Mouse (Mus musculus): ENCODE measurements around the gene Irf2. TPM values are rescaled to one million over a fixed set of nuclear protein-coding genes. Genes with fewer than 3 reads are reported as not detected.

Gene Irf2
- total RNA-seq, 4 experiments from 2014 or later, result 50.8 to 60.3 (median 54.0) TPM

DNA sequence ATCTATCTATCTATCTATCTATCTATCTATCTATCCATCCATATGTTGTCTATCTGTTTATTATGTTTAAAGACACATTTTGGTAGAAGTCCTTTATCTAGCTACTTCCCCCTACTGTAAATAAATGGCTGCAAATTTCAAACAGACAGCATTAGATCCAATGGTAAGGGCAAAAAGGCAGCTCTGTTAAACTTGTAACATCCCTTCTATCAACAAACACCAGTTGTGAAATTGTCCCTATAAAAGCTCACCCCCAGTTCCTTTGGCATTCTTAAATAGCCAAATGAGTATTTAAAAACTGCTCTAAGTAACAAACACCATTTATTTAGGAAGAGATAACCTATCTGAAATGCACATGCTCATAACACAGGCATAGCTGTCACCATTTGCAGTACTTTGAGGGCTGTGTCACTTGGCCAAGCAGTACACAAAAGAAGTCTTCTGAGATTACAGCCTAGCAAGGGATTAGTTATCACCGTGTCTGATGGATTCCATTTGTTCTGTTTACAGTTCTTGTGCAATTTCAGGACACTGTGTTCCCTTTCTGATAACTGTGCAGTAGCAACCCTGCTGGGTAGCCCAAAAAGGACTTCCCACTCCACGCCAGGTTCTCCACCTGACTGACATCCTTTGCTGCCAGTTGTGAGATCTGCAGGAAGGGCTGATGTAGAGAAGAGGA is 136.2 kb downstream of the Irf2 start:
- no peak for DNase-seq (ENCODE audit: low spot score in 2 of 2)

DNA sequence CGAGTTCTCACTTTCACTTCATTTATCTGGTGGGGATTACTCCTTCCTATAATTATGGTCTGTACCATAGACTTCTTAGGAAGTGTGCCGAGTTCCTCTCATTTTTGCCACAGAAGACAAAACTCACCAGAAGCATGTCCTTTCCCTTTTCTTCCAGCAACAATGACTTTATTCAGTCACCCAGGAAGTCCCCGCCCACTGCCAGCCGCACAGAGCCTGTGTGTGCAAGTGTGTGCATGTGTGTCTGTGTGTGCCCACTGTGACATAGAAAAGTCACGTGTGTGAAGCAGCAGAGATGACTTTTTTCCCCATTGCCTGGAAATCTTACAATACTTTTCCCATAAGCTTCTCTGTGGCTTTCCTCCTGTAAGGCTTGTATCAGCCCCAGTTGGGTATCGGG is 141.8 kb downstream of the Irf2 start:
- DNase-seq (ENCODE audit: low spot score in 2 of 2), result no peak

DNA sequence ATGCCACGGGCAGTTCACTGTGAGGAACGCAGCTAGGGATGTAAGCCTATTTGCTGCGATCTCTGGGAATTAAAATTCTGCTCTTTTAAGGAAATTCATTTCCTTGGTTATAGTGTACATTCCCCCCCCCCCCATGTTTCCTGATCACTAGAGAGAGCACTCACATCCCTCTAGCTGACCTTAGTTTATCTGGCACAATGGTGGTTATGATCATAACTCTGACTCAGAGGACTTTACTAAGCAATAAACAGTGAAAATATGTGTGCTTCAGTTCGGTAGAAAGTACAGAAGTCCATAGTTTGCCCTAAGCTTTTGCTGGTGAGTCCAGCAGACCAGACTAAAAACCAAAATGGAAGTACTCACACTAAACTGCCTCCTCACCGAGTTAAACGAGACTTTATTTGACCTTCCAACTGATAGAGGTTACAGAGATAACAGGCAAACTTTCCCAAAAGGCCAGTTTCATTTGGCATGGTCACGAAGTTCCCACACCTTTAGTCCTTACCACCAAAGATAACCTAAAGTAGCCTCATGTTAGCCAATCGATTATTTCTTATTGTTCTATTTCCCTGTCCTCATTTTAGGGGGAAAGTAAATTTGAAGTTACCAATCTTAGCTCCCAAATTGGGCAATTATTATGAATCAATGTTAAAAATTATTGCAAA is 142.4 kb downstream of the Irf2 start:
- DNase-seq (ENCODE audit: low spot score in 2 of 2), result no peak

DNA sequence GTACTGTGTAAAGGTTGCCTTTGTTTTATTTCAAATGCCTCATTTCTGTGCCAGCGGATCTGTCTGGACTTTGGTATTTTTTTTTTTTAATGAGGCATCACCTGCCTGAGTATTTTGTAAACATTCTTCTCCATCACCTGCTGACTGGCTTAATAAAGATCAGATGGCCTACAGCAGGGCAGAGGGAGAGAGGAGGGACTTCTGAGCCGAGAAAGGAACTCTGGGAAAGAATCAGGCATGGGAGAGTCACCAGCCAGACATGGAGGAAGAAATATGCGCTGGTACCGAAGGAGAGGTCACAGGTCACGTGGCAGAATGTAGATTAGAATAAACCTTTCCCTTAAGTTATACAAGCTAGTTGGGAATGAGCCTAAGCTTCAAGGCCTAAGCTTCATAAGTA is 143.2 kb downstream of the Irf2 start:
- DNase-seq (ENCODE audit: low spot score in 2 of 2), result no peak

DNA sequence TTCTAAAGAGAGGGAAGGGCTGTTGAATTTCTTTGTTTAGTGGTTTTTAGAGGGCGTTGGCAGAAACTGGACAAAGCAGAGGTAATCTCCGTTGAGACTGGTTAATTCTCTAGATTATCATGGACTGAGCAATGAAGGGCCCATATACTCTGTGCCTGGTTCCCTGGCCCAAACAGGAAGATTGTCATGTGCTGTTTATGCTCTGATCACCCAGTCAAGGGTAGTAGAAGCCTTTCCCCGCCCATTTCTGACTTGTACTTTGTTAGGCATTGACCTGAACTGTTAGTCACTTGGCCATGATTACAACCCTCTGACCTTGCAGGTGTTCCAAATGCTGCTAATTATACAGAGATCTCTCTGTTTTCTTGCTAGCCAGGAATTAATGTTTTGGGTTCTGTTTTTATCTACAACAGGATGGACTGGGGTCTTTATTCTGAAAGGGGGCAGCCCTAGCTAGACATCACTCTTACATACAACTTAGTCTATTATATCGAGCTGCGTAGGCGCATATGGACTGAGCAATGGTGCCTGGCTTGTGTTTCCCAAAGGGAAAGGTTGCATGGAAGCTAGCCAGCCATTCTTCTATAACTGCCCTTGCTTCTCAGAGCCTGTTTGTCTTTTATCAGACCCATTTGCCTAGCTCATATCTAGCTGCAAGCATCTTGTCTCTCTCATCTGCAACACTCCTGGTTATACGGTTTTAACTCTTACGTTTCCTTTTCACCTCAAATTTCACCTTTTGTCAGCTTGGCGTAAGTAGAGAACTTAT is 143.9 kb downstream of the Irf2 start:
- no peak for DNase-seq (ENCODE audit: low spot score in 2 of 2)

DNA sequence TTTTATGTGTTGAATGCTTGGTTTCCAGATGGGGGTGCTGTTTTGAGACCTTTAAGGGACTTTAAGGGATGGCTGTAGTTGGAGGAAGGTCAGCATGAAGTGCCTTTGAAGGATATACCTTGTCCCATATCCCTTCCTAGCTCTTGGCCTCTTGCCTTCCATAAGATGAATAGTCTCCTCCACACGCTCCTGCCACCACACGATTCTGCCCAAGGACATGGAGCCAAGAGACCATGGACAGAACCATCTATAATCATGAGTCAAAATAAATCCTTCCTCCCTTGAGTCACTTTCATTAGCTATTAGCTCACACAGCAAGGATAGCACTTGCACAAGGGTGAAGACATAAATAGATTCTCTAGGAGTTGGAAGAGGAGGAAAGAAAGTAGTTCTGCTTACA is 146.3 kb downstream of the Irf2 start:
- DNase-seq (ENCODE audit: low spot score in 2 of 2), result no peak

DNA sequence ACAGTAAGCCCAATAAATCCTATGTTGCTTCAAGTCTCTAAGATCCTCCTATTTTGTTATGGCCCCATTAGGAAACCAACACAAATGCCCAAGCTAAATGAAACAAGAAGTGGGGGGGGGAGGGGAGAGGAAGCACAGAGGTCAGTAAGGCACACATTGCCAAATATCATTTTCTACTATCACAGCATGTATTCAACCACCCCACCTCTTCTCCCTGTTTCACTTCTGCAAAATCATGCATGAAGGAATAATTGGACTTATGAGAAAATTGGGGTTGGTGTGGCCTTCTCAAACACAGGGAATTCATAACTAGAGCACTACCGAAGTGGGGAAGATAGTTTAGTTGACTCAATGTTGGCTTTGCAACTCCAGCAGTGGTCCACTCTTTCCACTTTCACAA is 146.7 kb downstream of the Irf2 start:
- DNase-seq (ENCODE audit: low spot score in 2 of 2), result no peak

DNA sequence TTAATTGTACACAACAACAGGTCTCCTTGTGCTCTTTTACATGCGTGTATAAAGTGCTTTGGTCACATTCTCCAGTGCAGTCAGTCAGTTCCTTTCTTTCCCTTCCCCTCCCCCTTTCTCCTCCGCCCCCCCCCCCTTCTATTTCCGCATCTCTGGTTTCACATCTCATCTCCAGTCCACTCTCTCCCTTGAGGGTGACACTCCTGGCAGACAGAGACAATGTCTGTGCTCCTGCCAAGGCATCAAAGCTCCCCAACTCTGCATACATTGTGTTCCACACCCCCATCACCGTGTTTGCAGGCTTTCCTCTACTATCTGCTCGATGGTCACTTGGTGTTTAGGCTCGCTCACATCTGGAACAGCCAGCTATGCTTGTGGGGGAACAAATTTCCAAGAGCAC is 147.9 kb downstream of the Irf2 start:
- DNase-seq (ENCODE audit: low spot score in 2 of 2), result no peak

DNA sequence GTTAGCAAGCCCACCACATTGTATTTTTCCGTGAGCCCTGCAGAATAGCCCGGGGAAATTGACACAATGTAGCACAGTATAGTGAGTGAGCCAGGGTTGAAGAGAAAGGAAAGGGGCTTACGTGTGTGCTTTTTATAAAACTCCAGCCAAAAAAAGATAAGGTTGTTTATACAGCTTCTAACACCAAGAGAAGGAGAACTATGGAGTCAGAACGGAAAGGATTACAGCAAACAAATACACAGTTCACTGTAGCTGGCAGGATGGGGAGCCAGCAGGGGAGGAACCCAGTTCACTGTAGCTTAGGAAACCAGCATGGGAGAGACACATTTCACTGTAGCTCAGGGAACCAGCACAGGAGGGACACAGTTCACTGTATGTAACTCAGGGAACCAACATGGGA is 149.0 kb downstream of the Irf2 start:
- no peak for DNase-seq (ENCODE audit: low spot score in 2 of 2)

DNA sequence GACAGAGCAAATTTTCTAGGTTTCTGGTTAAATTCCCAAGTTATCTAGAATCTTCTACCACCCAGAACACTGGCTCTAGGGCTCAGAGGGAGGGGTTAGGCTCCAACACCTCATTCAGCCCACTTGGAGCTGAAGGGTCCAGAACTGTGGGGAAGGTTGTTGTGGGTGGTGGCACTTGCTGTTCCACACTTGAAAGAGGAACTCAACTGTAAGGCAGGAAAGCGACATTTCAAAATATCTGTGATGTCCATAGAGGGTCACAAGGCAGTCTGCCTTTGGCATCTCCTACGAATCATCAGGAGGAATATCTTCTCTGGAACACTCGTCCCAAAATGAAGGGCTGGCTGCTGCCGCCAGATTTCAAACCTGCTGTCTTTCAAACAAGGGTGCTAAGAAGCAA is 150.7 kb downstream of the Irf2 start:
- no peak for DNase-seq (ENCODE audit: low spot score in 2 of 2)

DNA sequence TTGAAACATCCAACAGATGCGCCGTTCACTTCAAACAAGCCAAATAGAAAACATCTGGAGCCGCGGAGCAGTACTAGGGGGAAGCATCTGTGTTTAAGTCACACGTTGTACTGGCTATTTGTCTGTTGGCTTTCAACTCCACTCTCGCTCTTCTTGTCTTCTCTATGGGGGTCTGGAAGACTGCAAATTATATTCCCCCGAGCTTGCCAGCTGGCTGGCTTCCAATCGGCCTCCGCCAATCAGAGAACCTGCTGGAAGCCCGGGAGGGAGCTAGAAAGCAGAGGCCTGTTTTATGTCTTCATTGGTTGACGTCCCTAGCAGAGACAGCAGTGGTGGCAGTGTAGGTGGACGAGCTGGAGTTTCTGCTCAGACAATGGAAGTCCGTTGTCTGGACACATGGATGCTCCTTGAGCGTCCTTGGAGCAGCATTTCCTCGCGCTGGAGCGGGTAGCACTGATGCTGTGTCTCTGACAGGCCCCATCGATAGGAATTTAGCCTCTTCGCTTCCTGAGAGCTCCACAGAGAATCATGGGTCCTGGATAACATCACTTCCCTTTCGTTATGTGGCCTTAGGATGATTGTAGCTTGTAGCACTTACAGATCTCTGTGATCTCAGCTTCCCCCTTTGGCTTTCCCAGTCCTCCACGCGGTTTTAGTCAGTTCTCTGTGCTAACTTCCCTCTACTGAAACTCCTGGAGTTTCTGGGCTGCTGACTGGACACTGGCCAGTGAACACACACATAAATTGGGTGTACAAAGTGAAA is 153.2 kb downstream of the Irf2 start:
- DNase-seq (ENCODE audit: low spot score in 2 of 2), result peak; percentile 9 to 11

DNA sequence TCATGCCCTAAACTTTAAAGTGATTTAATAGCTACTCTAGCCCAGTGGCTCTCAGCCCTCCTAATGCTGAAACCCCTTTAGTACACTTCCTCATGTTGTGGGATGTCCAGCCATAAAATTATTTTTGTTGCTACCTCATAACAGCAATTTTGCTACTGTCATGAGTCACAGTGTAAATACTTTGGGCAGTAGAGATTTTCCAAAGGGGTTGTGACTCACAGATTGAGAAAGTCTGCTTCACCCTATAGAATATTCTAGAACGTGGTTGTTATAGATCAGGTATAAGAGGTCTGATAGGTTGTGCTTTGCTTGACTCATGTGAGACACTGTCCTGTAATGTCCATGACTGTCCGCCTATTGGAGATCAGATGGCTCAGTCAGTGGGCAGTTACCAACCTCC is 154.9 kb downstream of the Irf2 start:
- DNase-seq (ENCODE audit: low spot score in 2 of 2), result no peak

DNA sequence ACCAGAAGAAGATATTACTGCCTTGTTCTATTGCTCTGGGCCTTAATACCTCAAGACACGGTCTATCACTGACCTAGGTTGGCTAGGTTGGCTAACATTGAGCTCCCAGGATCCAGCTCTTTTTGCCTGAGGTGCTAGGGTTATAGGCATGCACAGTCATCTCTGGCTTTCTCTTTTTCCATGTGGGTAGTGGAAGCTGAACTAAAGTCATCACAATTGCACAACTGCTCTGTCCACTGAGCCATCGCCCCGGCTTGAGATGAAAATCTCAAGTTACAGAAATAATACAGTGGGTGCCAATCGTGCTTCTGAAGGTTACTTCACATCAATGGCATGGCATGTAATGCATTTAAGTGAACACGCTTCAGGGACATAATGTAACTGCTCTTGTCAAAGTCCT is 156.5 kb downstream of the Irf2 start:
- no peak for DNase-seq (ENCODE audit: low spot score in 2 of 2)

DNA sequence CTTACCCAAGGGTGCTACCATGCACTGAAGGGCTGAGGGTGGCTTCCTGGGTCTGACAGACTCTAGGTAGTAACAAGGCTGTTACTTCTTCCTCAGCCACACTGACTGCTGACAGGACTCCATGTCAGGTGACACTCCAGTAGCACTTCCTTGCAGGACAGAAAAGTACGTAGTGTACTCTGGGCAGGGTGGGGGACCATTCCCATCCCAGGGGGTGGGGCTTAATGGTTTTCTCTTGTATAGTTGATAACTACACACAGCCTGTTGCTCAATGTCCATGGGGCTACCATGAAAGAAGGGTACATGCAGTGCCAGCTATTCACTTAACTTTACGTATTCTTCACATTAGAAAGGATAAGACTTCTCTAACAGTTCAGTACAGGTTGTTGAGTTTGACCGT is 157.2 kb downstream of the Irf2 start:
- DNase-seq (ENCODE audit: low spot score in 2 of 2), result no peak

Other genes starting within 250 kb of the Irf2 start
- gene Cenpu, start 187.7 kb upstream of the Irf2 start, total RNA-seq (2022), result 1 to 10 TPM; 1.3 to 4.5 (median 1.9) TPM
- gene Primpol, start 122.5 kb upstream of the Irf2 start, total RNA-seq (2022), result 1 to 10 TPM; 3.9 to 7.1 (median 5.6) TPM
- 10 to 100 TPM in 3 of 4 experiments, 1 to 10 TPM in 1; 9.7 to 14.5 (median 10.9) TPM for gene Casp3, start 122.4 kb upstream of the Irf2 start, total RNA-seq (2022)
- 10 to 100 TPM in 1 of 4 experiments, 1 to 10 TPM in 3; 5.7 to 10.9 (median 6.6) TPM for gene Enpp6, start 247.2 kb downstream of the Irf2 start, total RNA-seq (2022)

All from layer of hippocampus, adult 8-10 months (tissue).